Mouse (Mus musculus) layer of hippocampus, adult 2 months (tissue): Measurements from ENCODE around the gene Pla2g6. TPM values are rescaled to one million over a fixed set of nuclear protein-coding genes. Genes with fewer than 3 reads are reported as not detected.

ENCODE experiments used
- DNase-seq, 2 experiments: peaks; one replicate each; pipeline ENCODE4 v3.0.0; 2022; ENCODE audit warnings: low spot score in 2 of 2
- H3K27ac ChIP-seq: fragments of 200-600 bp; 2 replicates; pipeline ENCODE4 v1.8.1; 2022
- H3K4me3 ChIP-seq: fragments of 200-600 bp; 2 replicates; pipeline ENCODE4 v1.8.1; 2022; ENCODE audit warnings: mild to moderate bottlenecking
- CTCF ChIP-seq: fragments of 200-600 bp; conservative IDR thresholded peaks from 2 replicates; pipeline ENCODE4 v1.8.1; 2022; ENCODE audit warnings: antibody characterized with exemption, mild to moderate bottlenecking, moderate library complexity
- total RNA-seq, 2 experiments: library from RNA; stranded (reverse); gene quantifications; 2 replicates each; pipeline ENCODE4 v1.2.3; 2021

Pla2g6 gene
- total RNA-seq, 2 experiments from 2014 or later: 23.8 to 23.9 TPM

GRCm38 (mm10) chr15:79346051-79346793 is 18.0 kb upstream of the Pla2g6 start, which contains the start of gene Maff:
Maff (plus strand) TSS chr15:79346621.
- Histone ChIP-seq H3K27ac (peak within 1 kb of the TSS; percentile 60; the same call in 1 of the 2 replicates), H3K4me3 (peak within 1 kb of the TSS; percentile 71)
- 0 out of 2 replicates have a peak, but pooled peaks have one; percentile 7 for TF ChIP-seq CTCF
- no peak for DNase-seq

GRCm38 (mm10) chr15:79344627-79345026 is 16.4 kb upstream of the Pla2g6 start:
- no peak for DNase-seq
- no peak overlapping the region for H3K4me3 ChIP-seq
- H3K27ac ChIP-seq: no peak overlapping the region
- TF ChIP-seq CTCF: no peak

GRCm38 (mm10) chr15:79342641-79343337 is 14.6 kb upstream of the Pla2g6 start:
- H3K27ac ChIP-seq: no peak overlapping the region
- H3K4me3 ChIP-seq: no peak overlapping the region
- TF ChIP-seq CTCF: no peak
- no peak for DNase-seq

- no peak for TF ChIP-seq CTCF
- no peak overlapping the region for H3K27ac ChIP-seq
- H3K4me3 ChIP-seq: no peak overlapping the region
- no peak for DNase-seq
Observed at GRCm38 (mm10) chr15:79338978-79339377, 10.8 kb upstream of the Pla2g6 start.

- H3K27ac ChIP-seq: no peak overlapping the region
- no peak for DNase-seq
- no peak for TF ChIP-seq CTCF
Observed at GRCm38 (mm10) chr15:79335061-79335655, 7.0 kb upstream of the Pla2g6 start.

GRCm38 (mm10) chr15:79333409-79333808 is 5.2 kb upstream of the Pla2g6 start:
- Histone ChIP-seq H3K27ac (no peak overlapping the region), H3K4me3 (no peak overlapping the region)
- TF ChIP-seq CTCF: no peak
- no peak for DNase-seq

More at GRCm38 (mm10) chr15:79335061-79335655, 7.0 kb upstream of the Pla2g6 start:
- no peak overlapping the region for H3K4me3 ChIP-seq

GRCm38 (mm10) chr15:79330521-79330920 is 2.3 kb upstream of the Pla2g6 start:
- no peak overlapping the region for H3K4me3 ChIP-seq
- DNase-seq: no peak
- TF ChIP-seq CTCF: no peak
- no peak overlapping the region for H3K27ac ChIP-seq

- no peak overlapping the region for H3K4me3 ChIP-seq
- no peak for TF ChIP-seq CTCF
- H3K27ac ChIP-seq: no peak overlapping the region
- no peak for DNase-seq
Observed at GRCm38 (mm10) chr15:79329979-79330363, 1.8 kb upstream of the Pla2g6 start.

GRCm38 (mm10) chr15:79329346-79329978 is 1.3 kb upstream of the Pla2g6 start:
- Histone ChIP-seq H3K27ac (no peak overlapping the region), H3K4me3 (no peak overlapping the region)
- no peak for DNase-seq
- TF ChIP-seq CTCF: peak; percentile 53

GRCm38 (mm10) chr15:79328939-79329275 is 717 bp upstream of the Pla2g6 start:
- no peak overlapping the region for H3K27ac ChIP-seq

GRCm38 (mm10) chr15:79326971-79327961 is 924 bp downstream of the Pla2g6 start:
- TF ChIP-seq CTCF: no peak
- no peak for DNase-seq
- Histone ChIP-seq H3K4me3 (peak overlapping the region; percentile 74), H3K27ac (peak overlapping the region; percentile 95)

More at GRCm38 (mm10) chr15:79328939-79329275, 717 bp upstream of the Pla2g6 start:
- no peak for DNase-seq
- TF ChIP-seq CTCF: no peak
- H3K4me3 ChIP-seq: no peak overlapping the region

- TF ChIP-seq CTCF: no peak
- H3K27ac ChIP-seq: no peak overlapping the region; the same call in 1 of the 2 replicates
Observed at GRCm38 (mm10) chr15:79326264-79326663, 1.9 kb downstream of the Pla2g6 start.

More at GRCm38 (mm10) chr15:79326264-79326663, 1.9 kb downstream of the Pla2g6 start:
- no peak for DNase-seq
- H3K4me3 ChIP-seq: no peak overlapping the region
